Mouse (Mus musculus) olfactory bulb, adult 2 months (tissue): ENCODE results near the gene Mlec. TPM values are rescaled to one million over a fixed set of nuclear protein-coding genes. Genes with fewer than 3 reads are reported as not detected.
"Not testable (repeated sequence)": the region's sequence is repeated elsewhere in the genome, so short reads cannot be mapped to it uniquely, and the experiment has no call there.

Source experiments
- H3K27ac ChIP-seq: fragments of 200-500 bp; 2 replicates; pipeline ENCODE4 v1.5.1; 2012; ENCODE audit warnings: low read depth, low read length; ENCODE audit not compliant: insufficient read depth
- H3K4me1 ChIP-seq: fragments of 200-500 bp; 2 replicates; pipeline ENCODE4 v1.6.1; 2012; ENCODE audit warnings: low read length; ENCODE audit not compliant: control insufficient read depth, insufficient read depth
- H3K4me3 ChIP-seq: fragments of 200-500 bp; 2 replicates; pipeline ENCODE4 v1.5.1; 2012; ENCODE audit warnings: mild to moderate bottlenecking, low read depth, low read length, moderate library complexity; ENCODE audit not compliant: insufficient read depth
- CTCF ChIP-seq: fragments of 200-500 bp; IDR thresholded peaks from 2 replicates; pipeline ENCODE4 v1.5.1; 2012; ENCODE audit warnings: low read depth, mild to moderate bottlenecking, low read length, moderate library complexity; ENCODE audit not compliant: insufficient read depth
- POLR2A ChIP-seq: fragments of 200-500 bp; IDR thresholded peaks from 2 replicates; pipeline ENCODE4 v1.6.1; 2012; ENCODE audit warnings: mild to moderate bottlenecking, low read depth, low read length, moderate library complexity; ENCODE audit not compliant: insufficient read depth
- WGBS: fragments of 180-500 bp; shearing (Covaris S2); methylation state at CpG from one replicate; pipeline ENCODE4 v1.1.7; 2018; 5-methylcytosine and 5-hydroxymethylcytosine counted together
- polyA plus RNA-seq: library from polyadenylated mRNA; stranded (reverse); fragments of >200 nt; gene quantifications from 2 replicates; pipeline ENCODE4 v1.2.4, GENCODE M21; 2012; ENCODE audit warnings: low replicate concordance; ENCODE audit not compliant: missing spikeins, insufficient read depth, insufficient read length

The Mlec gene
- polyA plus RNA-seq, 1 experiment, result not detected

DNA sequence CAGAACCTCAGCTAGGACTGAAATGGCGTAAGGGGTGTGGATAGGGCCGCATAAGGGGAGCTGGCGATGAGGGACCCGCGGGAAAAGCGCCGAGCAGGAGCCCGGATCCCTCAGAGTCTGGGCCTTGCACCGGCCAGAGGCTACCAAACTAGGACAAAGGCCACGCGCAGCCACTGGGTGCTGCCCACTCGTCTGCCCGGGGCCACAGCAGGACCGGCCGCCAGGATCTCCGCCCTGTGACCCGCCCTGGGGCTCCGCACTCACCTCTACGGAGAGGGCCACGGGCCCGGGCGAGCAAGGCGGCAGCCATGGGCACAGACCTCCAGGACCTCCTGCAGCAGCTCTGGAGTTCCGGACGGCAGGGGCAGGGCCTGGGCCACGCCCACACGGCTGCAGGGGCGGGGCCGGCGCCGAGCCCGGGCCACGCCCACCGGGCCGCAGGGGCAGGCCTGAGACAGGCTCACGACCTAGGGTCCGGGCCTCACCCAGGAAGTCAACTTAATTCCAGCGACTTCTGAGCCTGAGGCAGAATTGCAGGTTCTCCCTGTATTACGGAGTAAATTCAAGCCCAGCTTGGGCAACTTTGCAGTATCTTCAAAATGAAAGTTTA lies 38.9 kb downstream of the Mlec start, which contains the start of gene Acads:
Gene Acads, minus strand, starts transcription at position 386 of the 610 bp plus-strand sequence.
- peak within 1 kb of the TSS; percentile 46 for H3K4me3 ChIP-seq
- TF ChIP-seq POLR2A, result no peak
- no peak for TF ChIP-seq CTCF
- 21% methylated on average over 39 of the region's 39 CpGs for WGBS
- H3K27ac ChIP-seq, result no peak within 1 kb of the TSS
- H3K4me1 ChIP-seq, result peaks cover 3% of the 10 kb centered on the region; the same call in 1 of the 2 replicates

DNA sequence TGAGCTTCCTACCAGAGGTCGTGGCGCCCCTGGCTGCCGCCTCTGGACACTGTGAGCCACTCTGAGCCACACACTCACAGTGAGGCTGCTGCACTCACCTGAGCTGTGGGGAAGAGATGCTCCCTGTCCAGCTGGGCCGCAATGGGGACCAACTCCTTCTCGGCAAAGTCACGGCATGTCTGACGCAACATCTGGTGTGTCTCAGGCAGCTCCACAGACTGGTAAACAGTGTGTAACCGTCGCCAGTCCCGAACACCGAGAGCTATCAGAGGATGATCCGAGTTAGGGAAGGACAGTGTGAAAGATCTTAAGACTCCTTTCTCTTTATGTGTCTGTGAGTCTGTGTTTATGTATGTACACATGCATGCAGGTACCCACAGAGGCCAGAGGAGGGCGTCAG lies 40.5 kb downstream of the Mlec start:
- Histone ChIP-seq H3K27ac (no peak overlapping the region), H3K4me1 (peaks cover 3% of the 10 kb centered on the region; the same call in 1 of the 2 replicates), H3K4me3 (no peak overlapping the region)
- WGBS, result 95% methylated on average over 13 of the region's 13 CpGs
- no peak for TF ChIP-seq CTCF
- TF ChIP-seq POLR2A, result no peak

DNA sequence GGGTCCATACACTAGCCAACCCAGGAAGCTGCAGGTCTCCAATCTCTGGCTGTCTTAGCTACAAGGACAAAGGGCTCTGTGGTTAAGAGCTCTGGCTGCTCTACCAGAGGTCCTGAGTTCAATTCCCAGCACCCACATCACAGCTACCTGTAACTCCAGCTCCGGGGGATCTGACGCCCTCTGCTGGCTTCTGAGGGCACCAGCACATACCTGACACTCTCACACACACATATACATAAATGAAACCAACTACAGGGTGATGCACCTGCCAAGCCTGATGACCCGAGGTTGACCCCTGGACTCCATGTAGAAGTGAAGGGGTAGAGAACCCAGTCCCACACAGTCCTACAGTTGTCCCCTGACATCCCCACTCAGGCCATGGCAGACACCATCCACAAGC lies 41.6 kb downstream of the Mlec start:
- Histone ChIP-seq H3K27ac (no peak overlapping the region), H3K4me1 (peaks cover 8% of the 10 kb centered on the region), H3K4me3 (no peak overlapping the region)
- 96% methylated on average over 3 of the region's 3 CpGs for WGBS
- TF ChIP-seq POLR2A (no peak), CTCF (no peak)

DNA sequence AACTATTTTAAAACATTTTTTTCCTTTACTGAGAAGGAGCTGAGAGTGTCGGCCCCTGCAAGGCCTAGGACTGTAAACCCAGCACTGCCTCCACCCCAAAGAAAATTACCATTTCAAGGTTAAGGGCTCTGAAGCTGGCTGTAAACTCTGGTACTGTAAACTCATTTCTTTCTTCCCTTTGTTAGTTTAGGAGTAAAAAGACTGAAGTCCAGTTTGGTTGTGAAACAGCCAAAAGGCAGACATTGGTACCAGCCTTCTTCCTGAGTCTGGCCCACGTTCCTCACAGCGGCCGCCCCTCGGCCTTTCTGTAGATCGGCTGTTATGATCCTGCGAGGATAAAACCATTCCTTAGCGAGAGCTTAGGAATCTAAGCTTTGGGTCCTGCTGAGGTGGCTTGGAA lies 43.5 kb downstream of the Mlec start:
- H3K4me3 ChIP-seq, result no peak overlapping the region
- TF ChIP-seq POLR2A (no peak), CTCF (no peak)
- no peak overlapping the region for H3K27ac ChIP-seq
- peaks cover 8% of the 10 kb centered on the region for H3K4me1 ChIP-seq
- 91% methylated on average over 8 of the region's 8 CpGs for WGBS

DNA sequence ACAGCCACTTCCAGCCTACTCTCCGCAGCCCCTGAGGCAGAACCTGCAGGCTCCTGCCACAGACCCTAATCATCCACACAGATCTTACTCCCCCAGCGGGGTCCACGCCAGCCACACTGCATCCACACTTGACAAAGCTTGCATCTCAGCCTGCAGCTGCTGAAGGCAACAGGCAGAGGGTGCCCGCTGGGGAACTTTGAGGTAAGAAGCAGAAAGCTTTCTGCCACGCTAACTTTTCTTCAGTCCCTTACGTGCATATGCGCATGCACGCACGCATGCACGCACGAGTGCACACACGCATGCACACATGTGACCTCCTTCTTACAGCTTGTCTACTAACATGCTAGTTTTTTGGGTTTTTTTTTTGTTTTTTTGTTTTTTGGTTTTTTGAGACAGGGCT lies 44.7 kb downstream of the Mlec start:
- no peak overlapping the region for H3K27ac ChIP-seq
- WGBS, result 96% methylated on average over 12 of the region's 12 CpGs
- peaks cover 5% of the 10 kb centered on the region; the same call in 1 of the 2 replicates for H3K4me1 ChIP-seq
- no peak overlapping the region for H3K4me3 ChIP-seq
- no peak for TF ChIP-seq CTCF
- TF ChIP-seq POLR2A, result no peak

DNA sequence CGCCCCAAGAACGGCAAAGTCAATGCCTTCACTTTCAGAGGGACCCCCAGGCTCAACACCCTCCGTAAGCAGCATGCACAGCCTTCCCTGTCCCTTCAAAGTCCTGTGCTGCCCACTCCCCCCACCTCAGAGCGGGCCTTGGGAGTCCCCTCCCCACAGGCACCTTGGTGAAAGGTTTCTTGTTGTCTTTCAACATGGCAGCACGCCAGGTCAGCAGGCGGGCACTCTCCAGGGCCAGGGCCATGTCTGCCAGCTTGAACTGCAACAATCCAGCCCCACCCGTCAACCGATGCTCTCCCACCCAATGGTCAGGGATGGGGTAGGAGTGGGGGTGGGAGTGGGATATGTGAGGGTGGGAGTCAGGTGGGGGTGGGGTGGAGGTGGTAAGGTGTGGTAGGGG lies 46.8 kb downstream of the Mlec start:
- Histone ChIP-seq H3K27ac (no peak overlapping the region), H3K4me1 (peaks cover 5% of the 10 kb centered on the region; the same call in 1 of the 2 replicates), H3K4me3 (no peak overlapping the region)
- WGBS, result 81% methylated on average over 7 of the region's 8 CpGs
- TF ChIP-seq POLR2A (no peak), CTCF (no peak)

DNA sequence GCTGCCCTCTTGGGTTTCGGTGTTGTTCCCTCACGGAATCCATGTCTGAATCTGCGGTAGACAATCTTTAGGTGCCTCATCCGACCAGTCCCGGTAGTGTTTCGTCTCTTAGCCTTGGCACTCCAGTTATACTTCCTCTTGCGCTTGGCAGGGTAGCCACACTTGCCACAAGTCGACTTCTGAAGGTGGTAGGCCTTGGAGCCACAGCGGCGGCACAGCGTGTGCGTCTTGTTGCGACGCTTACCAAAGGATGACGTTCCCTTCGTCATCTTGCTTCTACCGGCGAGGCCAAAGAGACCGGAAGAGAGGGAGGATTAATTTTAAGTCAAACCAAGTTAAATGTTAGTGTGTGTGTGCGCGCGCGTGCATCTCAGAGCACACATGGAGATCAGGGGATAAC lies 54.7 kb downstream of the Mlec start:
- not testable (repeated sequence) for H3K27ac ChIP-seq, H3K4me3 ChIP-seq, H3K4me1 ChIP-seq
- WGBS, result 96% methylated on average over 23 of the region's 23 CpGs

DNA sequence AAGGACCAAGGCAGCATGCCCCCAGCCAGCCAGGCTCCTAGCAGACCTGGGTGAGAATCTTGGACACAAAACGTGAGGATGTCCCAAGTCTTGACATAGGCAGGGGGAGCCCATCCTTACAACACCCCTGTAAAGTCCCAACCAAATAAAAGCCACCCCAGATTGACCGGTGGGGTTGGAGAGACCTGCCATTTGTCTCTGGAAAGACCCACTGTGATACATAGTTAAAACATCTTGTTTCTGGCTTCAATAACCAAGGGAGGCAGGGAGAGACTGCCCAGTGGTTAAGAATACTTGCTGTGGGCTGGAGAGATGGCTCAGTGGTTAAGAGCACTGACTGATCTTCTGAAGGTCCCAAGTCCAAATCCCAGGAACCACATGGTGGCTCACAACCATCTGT lies 55.7 kb downstream of the Mlec start:
- Histone ChIP-seq H3K4me1 (peaks cover 10% of the 10 kb centered on the region), H3K27ac (no peak overlapping the region), H3K4me3 (no peak overlapping the region)
- 95% methylated on average over 2 of the region's 2 CpGs for WGBS
- TF ChIP-seq CTCF, result no peak
- TF ChIP-seq POLR2A, result no peak

DNA sequence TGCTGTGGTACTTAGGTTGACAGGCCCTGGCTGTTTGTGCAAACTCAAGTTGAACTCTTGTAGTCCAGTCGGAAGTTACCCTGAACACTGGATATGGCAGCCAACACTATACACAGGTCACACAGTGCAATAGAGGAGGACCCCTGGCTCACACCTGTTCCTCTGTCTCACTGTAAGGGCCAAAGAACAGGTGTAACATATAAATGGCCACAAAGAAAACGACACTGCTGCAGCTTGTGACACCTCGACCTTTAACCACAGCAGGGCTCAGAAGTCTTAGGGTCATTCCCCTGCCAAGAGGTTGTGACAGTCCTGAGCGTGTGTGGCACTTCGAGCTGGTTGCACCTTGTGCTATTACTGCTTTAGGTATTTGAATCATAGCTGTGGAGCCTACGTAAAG lies 57.5 kb downstream of the Mlec start:
- Histone ChIP-seq H3K27ac (no peak overlapping the region), H3K4me3 (no peak overlapping the region), H3K4me1 (peaks cover 10% of the 10 kb centered on the region)
- TF ChIP-seq CTCF, result no peak
- TF ChIP-seq POLR2A, result no peak
- 83% methylated on average over 6 of the region's 6 CpGs for WGBS

DNA sequence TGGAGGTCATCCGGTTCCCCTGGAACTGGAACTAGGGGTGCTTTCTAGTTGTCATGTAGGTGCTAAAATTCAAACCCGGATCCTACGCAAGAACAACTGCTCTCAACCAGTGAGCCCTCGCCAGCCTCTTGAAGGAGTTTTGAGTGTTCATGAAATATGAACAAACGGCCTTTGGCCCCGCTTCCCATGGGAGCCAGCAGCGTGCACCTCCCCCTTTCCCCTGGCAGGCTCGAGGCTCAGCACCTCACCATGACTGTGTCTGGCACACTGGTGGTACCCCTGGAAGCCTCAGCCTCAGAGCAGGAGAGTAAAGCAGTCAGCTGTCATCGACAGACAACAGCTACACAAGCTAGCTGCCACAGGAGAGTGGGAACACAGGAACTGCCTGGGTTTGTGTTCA lies 58.0 kb downstream of the Mlec start:
- peaks cover 10% of the 10 kb centered on the region for H3K4me1 ChIP-seq
- H3K27ac ChIP-seq, result no peak overlapping the region
- WGBS, result 83% methylated on average over 9 of the region's 9 CpGs
- H3K4me3 ChIP-seq, result no peak overlapping the region
- no peak for TF ChIP-seq POLR2A
- no peak for TF ChIP-seq CTCF
